Mouse (Mus musculus): ENCODE data around the gene Rora.

Rora gene

GRCm38 (mm10) chr9:69296418-69296817 is 642.8 kb downstream of the Rora start:
- DNase-seq, result peak; percentile 64 to 76

GRCm38 (mm10) chr9:69297766-69298375 is 644.3 kb downstream of the Rora start:
- no peak for DNase-seq

GRCm38 (mm10) chr9:69298566-69299335 is 645.2 kb downstream of the Rora start:
- no peak for DNase-seq

- no peak for DNase-seq
These were observed 645.9 kb downstream of the Rora start for GRCm38 (mm10) chr9:69299484-69299883.

DNA sequence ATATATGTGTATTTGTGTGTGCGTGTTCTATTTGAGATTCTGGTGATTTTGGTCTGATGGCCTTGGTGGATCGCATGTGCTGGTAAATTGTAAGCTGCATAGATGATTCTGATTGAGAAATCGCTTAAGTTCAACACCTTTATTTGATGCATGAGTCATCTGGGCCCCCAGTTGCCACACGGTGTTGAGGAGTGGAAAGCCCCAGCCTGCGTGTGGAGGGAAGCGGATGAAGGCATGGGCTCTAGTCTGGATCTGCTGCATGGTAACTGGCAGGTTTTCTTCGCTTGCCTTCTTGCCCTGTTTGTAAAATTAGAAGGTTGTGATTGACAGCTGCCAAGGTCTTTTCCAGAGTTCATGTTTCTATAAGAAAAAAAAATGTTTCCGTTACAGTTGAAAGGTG is 646.7 kb downstream of the Rora start:
- DNase-seq, result no peak

GRCm38 (mm10) chr9:69301445-69301844 is 647.9 kb downstream of the Rora start:
- DNase-seq, result no peak

DNA sequence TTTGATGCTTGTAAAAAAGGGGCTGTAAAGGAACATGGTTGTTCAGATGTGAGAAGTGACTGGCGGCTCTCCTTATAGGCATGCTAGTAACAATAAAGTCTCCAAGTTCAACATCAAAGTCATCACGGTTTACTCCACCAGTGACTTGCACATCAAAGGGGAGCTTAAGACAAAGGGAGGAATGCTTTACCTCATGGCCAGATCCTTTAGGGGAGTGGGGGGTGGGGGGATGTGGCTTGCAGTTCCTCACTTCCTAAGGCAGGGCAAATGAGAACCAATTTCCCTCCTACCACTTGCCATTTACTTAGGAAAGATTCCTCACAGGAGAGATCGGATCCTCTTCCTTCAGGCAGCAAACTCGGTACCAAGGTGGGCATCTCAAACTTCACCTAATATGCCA is 648.4 kb downstream of the Rora start:
- DNase-seq, result no peak

DNA sequence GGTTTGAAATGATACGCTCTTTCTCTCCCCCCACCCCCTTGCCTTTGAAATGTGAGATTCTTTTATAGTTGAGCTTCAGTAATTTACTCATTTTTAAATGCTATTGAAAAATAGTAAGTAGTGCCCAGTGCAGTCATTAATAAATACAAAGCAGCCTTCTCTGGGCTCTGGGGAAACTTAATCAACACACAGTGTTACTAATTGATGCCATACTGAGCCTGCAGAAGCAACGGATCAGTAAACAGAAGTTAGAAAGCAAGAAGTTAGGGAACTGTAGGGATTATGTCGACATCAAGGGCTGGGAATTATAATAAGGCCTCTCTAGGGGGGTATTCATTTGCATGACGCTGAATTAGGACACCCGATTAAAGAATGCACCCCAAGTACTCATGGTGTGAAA is 649.3 kb downstream of the Rora start:
- no peak for DNase-seq

DNA sequence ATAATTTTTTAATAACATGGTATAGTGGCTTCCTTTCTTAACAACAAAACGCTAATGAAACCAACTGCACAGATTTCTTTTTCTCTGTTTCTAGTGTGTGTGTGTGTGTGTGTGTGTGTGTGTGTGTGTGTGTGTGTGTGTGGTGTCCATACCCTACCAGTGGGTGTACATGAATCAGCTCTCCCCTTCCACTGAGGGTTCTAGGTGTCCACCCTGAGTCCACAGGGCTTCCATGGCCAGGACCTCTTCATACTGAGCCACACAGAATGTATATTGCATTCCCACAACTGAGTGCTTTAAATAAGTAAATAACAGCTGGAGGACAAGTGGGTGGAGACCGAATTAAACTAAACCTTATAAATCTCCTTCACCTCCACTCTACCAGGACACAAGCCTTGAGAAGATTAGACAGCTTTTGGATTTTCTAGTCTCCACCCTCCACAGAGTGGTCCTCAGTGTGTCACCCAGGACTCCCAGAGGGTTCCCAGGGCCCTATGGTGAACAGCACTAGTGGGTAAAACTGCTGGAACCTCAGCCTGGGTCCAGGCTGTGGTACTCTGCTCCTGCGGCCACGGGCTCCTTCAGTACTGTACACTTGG is 649.9 kb downstream of the Rora start:
- no peak for DNase-seq

DNA sequence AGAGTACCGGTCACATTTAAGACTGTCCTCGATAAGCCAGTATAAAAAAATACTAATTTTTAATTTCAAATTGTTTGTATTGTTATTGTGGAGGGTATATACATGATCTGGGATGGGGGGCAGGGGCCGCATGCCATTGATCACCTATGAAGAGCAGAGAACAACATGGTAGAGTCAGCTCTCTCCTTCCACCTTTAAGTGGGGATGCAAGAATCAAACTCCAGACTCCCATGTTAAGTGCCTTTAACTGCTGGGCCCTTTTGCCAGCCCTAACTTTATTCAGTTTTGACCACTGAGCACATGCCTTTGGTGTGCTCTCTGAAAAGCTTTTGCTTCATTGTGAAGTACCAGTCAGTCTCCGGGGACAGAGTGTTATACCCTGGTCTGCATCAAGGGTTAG is 650.4 kb downstream of the Rora start:
- DNase-seq, result no peak

- no peak for DNase-seq
These were observed 650.9 kb downstream of the Rora start for GRCm38 (mm10) chr9:69304492-69304891.

- DNase-seq, result no peak
These were observed 651.4 kb downstream of the Rora start for GRCm38 (mm10) chr9:69304991-69305390.

DNA sequence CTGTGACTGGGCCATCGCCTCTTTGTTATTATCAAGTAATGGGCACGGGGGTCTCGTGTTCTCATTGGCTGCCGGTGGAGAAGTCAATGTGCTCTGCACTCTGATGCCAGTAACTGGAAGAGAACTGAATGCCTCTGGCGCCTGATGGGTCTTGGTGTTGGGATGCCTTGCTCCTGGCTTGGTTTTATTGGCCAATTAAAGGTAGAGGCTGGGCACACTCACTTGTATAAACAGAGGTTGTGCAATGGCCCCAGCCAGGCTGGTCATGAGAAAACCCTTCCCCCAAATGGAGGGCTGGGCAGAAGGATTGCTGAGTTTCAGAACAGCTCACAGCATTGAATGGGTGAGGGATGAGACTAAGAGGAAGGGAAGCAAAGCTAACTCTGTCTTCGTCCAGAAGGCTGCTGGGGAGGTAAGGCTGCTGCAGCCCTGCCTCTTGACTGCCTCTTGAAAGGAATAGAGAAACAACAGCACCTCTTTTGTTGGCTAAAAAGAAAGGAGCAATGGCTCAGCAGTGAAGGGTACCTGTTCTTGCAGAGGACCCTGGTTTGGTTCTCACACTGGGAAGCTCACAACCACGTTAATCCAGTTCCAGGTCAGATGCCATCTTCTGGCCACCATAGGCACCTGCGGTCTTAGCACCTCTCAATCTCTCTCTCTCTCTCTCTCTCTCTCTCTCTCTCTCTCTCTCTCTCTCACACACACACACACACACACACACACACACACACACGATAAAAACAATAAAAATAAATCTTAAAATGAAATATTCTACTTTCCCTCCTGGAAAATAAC is 653.3 kb downstream of the Rora start:
- DNase-seq, result no peak

- DNase-seq, result no peak
These were observed 654.4 kb downstream of the Rora start for GRCm38 (mm10) chr9:69307974-69308373.

- no peak for DNase-seq
These were observed 656.9 kb downstream of the Rora start for GRCm38 (mm10) chr9:69310524-69310923.

DNA sequence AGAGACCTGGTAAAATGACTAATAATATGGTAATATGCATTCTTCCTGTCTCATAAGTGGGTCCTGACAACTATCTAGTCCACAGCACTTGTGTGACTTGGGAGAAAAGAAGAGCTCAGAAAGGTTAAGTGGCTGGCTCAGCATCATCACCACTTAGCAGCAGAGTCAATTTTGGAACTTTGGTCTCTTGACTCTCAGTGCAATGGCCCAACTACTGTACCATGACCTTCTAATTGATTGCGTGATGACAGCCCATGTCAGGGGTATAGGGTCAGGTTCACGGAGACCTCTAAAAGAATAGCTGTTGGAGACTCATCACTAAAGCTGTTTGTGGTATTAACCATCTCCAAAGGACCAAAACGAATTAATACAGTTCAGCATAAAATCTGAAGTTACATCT is 659.7 kb downstream of the Rora start:
- no peak for DNase-seq

DNA sequence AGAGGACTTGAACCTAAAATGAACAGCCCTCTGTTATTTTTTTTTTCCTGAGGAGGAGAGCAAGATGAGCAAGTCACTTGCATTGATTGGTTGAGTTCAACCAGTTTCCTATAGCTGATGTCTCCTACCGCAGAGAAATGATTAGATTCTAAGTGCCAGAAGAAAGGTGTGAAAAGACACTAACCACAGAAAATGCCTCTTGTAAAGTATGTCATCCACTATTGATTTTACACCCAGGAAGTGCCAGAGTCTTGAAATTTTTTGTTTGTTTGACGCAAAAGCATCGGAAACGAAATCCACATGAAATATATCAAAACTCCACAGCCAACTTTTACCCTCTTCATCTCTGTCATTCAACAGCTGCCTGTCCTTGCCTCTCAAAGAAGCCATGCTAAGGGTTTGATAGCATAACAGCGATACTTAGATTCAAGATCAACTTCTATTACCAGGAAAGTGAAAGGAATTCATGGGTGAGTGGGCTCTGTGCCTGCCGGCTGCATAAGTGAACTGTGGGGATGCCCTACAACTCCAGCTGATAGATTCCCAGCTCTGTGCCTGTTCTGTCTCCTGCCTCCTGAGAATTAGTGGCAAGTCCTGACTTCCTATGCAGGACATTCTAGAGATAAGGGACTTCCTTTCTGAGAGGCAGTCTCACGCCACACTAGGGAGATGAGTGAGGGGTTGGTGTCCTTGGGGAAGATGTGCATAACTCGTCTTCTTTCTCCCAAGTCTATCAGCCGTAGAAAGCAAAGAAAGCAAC is 661.0 kb downstream of the Rora start:
- no peak for DNase-seq

DNA sequence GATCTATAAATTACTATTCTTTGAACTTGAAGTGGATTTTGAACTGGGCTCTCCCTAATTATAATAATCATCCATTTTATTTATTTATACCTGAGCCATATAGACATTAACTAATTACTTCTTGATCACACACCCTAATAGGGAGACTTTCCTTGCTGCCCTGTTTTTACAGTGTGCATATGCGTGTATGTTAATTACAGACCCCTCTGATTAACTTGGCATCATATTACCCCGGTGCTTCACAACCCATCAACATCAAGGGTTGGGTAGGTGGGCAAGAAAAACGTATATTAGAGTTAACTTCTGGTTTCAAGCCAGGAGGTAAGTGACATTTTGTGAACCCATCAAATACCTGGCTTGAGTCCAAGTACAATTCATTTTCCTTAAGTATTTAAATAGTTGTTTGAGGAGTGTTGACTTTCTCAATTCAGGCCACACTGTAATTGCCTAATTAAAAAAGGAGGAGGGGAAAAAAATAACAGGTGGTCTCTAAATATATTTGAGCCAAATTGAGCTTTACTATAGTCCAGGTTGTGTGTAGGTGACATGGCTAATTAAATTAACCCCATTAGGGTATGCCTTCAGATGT is 664.0 kb downstream of the Rora start:
- no peak for DNase-seq

- no peak for DNase-seq
These were observed 665.8 kb downstream of the Rora start for GRCm38 (mm10) chr9:69319434-69319833.

GRCm38 (mm10) chr9:69319913-69320634 is 666.5 kb downstream of the Rora start:
- DNase-seq, result no peak

DNA sequence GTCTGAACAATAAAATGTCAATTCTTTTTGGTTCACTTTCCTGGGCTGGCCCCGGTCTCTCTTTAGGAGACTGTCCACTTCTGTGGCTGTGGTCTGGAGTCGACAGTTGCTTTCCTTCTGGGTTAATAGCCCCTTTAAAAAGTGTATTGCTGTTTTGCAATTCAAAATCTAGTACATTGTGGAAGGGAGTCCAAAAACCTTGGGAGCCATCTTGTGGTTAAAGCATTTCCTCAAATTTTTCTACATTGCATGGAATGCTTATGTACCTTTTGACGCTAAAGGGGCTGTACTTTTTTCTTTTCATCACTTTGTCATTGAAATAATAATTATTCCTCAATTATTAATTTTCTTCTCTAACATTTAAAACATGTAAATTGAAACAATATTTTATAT is 667.0 kb downstream of the Rora start:
- DNase-seq, result no peak

DNA sequence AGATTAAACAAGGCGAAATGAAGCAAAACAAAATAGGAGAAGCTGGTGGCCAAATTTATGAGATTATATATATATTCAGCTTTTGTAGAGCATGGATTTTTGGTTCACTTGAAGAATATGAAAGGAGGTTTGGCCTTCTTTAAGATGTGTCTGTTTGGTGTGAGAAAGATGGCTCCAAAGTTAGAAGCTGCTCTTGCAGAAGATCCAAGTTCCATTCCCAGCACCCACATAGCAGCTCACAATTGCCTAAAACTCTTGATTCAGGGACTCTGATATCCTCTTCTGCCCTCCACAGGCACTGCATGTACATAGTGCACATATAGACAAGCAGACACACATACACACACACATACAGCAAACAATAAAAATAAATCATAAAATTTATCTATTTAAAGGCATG is 668.4 kb downstream of the Rora start:
- no peak for DNase-seq
